Mouse (Mus musculus) lung, postnatal 0 days (tissue): ENCODE data around the gene Ccdc153. TPM values are rescaled to one million over a fixed set of nuclear protein-coding genes. Genes with fewer than 3 reads are reported as not detected.

Source experiments
- ATAC-seq: fragments of 200-750 bp; cut with Nextera tagmentation; 2 replicates; pipeline ENCODE4 v1.8.0; 2017; ENCODE audit warnings: moderate library complexity
- DNase-seq: peaks from one replicate; pipeline ENCODE4 v3.0.0-alpha.2; 2016; ENCODE audit warnings: low spot score
- H3K27ac ChIP-seq: fragments of 300-500 bp; sonication (generic); 2 replicates; pipeline ENCODE4 v1.5.1; 2014; ENCODE audit warnings: antibody characterized with exemption, mild to moderate bottlenecking, low read length, mixed read lengths
- H3K27me3 ChIP-seq: fragments of 300-500 bp; sonication (generic); replicated peaks from 2 replicates; pipeline ENCODE4 v1.6.1; 2014; ENCODE audit warnings: low read length, mixed read lengths; ENCODE audit not compliant: insufficient read depth
- H3K36me3 ChIP-seq: fragments of 300-500 bp; sonication (generic); 2 replicates; pipeline ENCODE4 v1.6.1; 2014; ENCODE audit warnings: low read length, mixed read lengths; ENCODE audit not compliant: insufficient read depth
- H3K4me1 ChIP-seq: fragments of 300-500 bp; sonication (generic); 2 replicates; pipeline ENCODE4 v1.6.1; 2014; ENCODE audit warnings: antibody characterized with exemption, low read depth, low read length, mixed read lengths; ENCODE audit not compliant: insufficient read depth
- H3K4me2 ChIP-seq: fragments of 300-500 bp; sonication (generic); replicated peaks from 2 replicates; pipeline ENCODE4 v1.6.1; 2014; ENCODE audit warnings: low read depth, mild to moderate bottlenecking, low read length, moderate library complexity, mixed read lengths
- H3K4me3 ChIP-seq: fragments of 300-500 bp; sonication (generic); 2 replicates; pipeline ENCODE4 v1.5.1; 2014; ENCODE audit warnings: low read depth, low read length
- H3K9ac ChIP-seq: fragments of 300-500 bp; sonication (generic); replicated peaks from 2 replicates; pipeline ENCODE4 v1.6.1; 2014; ENCODE audit warnings: low read depth, mild to moderate bottlenecking
- H3K9me3 ChIP-seq: fragments of 300-500 bp; sonication (generic); 2 replicates; pipeline ENCODE4 v1.6.1; 2016; ENCODE audit warnings: low read length, mixed read lengths
- CTCF ChIP-seq: IDR thresholded peaks from 2 replicates; pipeline ENCODE4 v1.5.1; 2016; ENCODE audit warnings: antibody characterized with exemption, mild to moderate bottlenecking
- EP300 ChIP-seq: IDR thresholded peaks from 2 replicates; pipeline ENCODE4 v1.6.1; 2016; ENCODE audit warnings: antibody characterized with exemption, mild to moderate bottlenecking, control low read depth
- WGBS: fragments of 180-500 bp; shearing (Covaris S2); extraction: QIAGEN DNeasy Blood & Tissue Kit; methylation state at CpG from one replicate; pipeline ENCODE4 v1.1.7; 2014; 5-methylcytosine and 5-hydroxymethylcytosine counted together
- polyA plus RNA-seq: library from polyadenylated mRNA; unstranded; fragments of >200 nt; fragmentation: Nextera tagmentation; extraction: Ambion mirVana; gene quantifications from 2 replicates; pipeline ENCODE4 v1.2.1, GENCODE M21; 2015

Gene Ccdc153
- polyA plus RNA-seq, 1 experiment from 2014 or later = 60.0 TPM

- peak; percentile 43 for ATAC-seq
- Histone ChIP-seq H3K9me3 (no peaks in the 10 kb centered on the region), H3K27ac (peak within 1 kb of the TSS; percentile 92), H3K9ac (peak within 1 kb of the TSS; percentile 95), H3K4me3 (peak within 1 kb of the TSS; percentile 56), H3K27me3 (no peaks in the 10 kb centered on the region), H3K4me2 (peak within 1 kb of the TSS; percentile 86), H3K36me3 (no peaks in the 10 kb centered on the region), H3K4me1 (peaks cover 7% of the 10 kb centered on the region; the same call in 1 of the 2 replicates)
- 49% methylated on average over 6 of the region's 6 CpGs for WGBS
- TF ChIP-seq EP300 (no peak), CTCF (no peak)
- DNase-seq = peak; percentile 63
Measured at GRCm38 (mm10) chr9:44268432-44268831, 28.0 kb downstream of the Ccdc153 start, which contains the start of gene Nlrx1. Gene Nlrx1, minus strand, starts transcription at chr9:44268599.

GRCm38 (mm10) chr9:44269077-44269476, 28.6 kb downstream of the Ccdc153 start:
- TF ChIP-seq CTCF (peak; percentile 71), EP300 (no peak)
- Histone ChIP-seq H3K9ac (no peak overlapping the region), H3K36me3 (no peaks in the 10 kb centered on the region), H3K27me3 (no peaks in the 10 kb centered on the region), H3K4me1 (peaks cover 7% of the 10 kb centered on the region; the same call in 1 of the 2 replicates), H3K4me3 (no peak overlapping the region), H3K9me3 (no peaks in the 10 kb centered on the region), H3K4me2 (no peak overlapping the region), H3K27ac (no peak overlapping the region)
- DNase-seq (no peak), ATAC-seq (no peak)
- WGBS = 71% methylated on average over 3 of the region's 3 CpGs

- ATAC-seq = no peak
- 85% methylated on average over 4 of the region's 4 CpGs for WGBS
- Histone ChIP-seq H3K4me3 (no peak overlapping the region), H3K36me3 (no peaks in the 10 kb centered on the region), H3K9me3 (no peaks in the 10 kb centered on the region), H3K27ac (no peak overlapping the region), H3K4me1 (peaks cover 7% of the 10 kb centered on the region; the same call in 1 of the 2 replicates), H3K27me3 (no peaks in the 10 kb centered on the region), H3K4me2 (no peak overlapping the region), H3K9ac (no peak overlapping the region)
- TF ChIP-seq EP300 (no peak), CTCF (no peak)
- DNase-seq = no peak
Measured at GRCm38 (mm10) chr9:44269973-44270372, 29.5 kb downstream of the Ccdc153 start.

GRCm38 (mm10) chr9:44283183-44283582, 42.7 kb downstream of the Ccdc153 start:
- Histone ChIP-seq H3K4me3 (no peak overlapping the region), H3K9me3 (no peaks in the 10 kb centered on the region), H3K36me3 (no peaks in the 10 kb centered on the region), H3K4me1 (peaks cover 11% of the 10 kb centered on the region; the same call in 1 of the 2 replicates), H3K27me3 (peaks cover 12% of the 10 kb centered on the region), H3K4me2 (no peak overlapping the region), H3K9ac (no peak overlapping the region), H3K27ac (no peak overlapping the region)
- DNase-seq = no peak
- WGBS = 52% methylated on average over 5 of the region's 5 CpGs
- TF ChIP-seq CTCF = no peak
- no peak for TF ChIP-seq EP300
- ATAC-seq = no peak

- TF ChIP-seq CTCF (no peak), EP300 (no peak)
- peaks cover 14% of the 10 kb centered on the region; the same call in 1 of the 2 replicates for H3K4me1 ChIP-seq
- H3K27me3 ChIP-seq = peaks cover 12% of the 10 kb centered on the region
- H3K9me3 ChIP-seq = no peaks in the 10 kb centered on the region
- no peak for DNase-seq
- no peak for ATAC-seq
- no peak overlapping the region for H3K4me3 ChIP-seq
- no peak overlapping the region for H3K9ac ChIP-seq
- H3K36me3 ChIP-seq = no peaks in the 10 kb centered on the region
- 10% methylated on average over 6 of the region's 6 CpGs for WGBS
- H3K27ac ChIP-seq = no peak overlapping the region
- no peak overlapping the region for H3K4me2 ChIP-seq
Measured at GRCm38 (mm10) chr9:44286256-44286850, 45.9 kb downstream of the Ccdc153 start.

- ATAC-seq (peak; percentile 21; the same call in 1 of the 2 replicates), DNase-seq (no peak)
- no peak overlapping the region for H3K27ac ChIP-seq
- peaks cover 12% of the 10 kb centered on the region for H3K27me3 ChIP-seq
- peak overlapping the region; percentile 76 for H3K4me2 ChIP-seq
- H3K4me1 ChIP-seq = peaks cover 14% of the 10 kb centered on the region; the same call in 1 of the 2 replicates
- WGBS = 12% methylated on average over 11 of the region's 11 CpGs
- H3K4me3 ChIP-seq = peak overlapping the region; percentile 40
- H3K36me3 ChIP-seq = no peaks in the 10 kb centered on the region
- H3K9me3 ChIP-seq = no peaks in the 10 kb centered on the region
- peak overlapping the region; percentile 19; the same call in 1 of the 2 replicates for H3K9ac ChIP-seq
- TF ChIP-seq CTCF (no peak), EP300 (no peak)
Measured at GRCm38 (mm10) chr9:44287003-44287400, 46.5 kb downstream of the Ccdc153 start.
